Mouse (Mus musculus): ENCODE measurements around the gene Slc2a9. TPM values are rescaled to one million over a fixed set of nuclear protein-coding genes. Genes with fewer than 3 reads are reported as not detected.

The Slc2a9 gene
- total RNA-seq, 4 experiments from 2014 or later: 1.9 to 5.3 (median 4.3) TPM

DNA sequence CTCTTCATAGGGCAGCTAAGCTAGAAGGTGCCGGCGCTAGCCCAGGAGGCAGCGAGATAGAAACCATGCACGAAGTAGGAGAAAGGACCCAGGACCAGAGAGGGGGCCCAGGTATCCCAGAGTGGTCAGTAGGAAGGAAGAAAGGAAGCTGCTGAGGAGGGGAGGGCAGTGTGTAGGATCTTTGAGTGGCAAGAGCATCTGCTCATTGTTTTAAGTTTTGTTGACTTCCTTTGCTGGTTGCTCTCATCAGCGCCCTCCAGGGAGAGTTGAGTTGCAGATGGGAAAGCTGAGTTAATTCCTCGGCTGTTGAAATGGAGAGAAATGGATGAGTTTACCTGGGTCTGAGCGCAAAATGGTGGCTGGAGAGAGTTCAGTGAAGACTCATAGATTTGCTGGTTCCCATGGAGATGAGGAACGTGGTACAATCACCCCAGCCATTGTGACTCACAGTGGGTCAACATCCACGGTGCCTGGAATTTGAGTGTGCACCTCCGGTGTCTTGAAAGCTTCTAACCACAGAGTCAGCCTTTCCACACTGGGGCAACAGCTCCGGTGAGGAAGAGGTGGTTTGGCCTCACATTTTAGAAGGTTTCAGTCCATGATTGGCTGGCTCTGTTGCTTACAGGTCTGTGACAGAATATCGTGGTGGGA, 201.1 kb downstream of the Slc2a9 start:
- no peak for DNase-seq (ENCODE audit: low spot score in 2 of 2)

Other genes with a start within 250 kb of the Slc2a9 start
- gene Tmem128, start 243.0 kb downstream of the Slc2a9 start, total RNA-seq (2022): 10 to 100 TPM; 29.0 to 34.0 (median 30.1) TPM
- gene Otop1, start 227.2 kb downstream of the Slc2a9 start, total RNA-seq (2022): not detected
- 10 to 100 TPM; 11.7 to 14.1 (median 12.9) TPM for gene Drd5, start 183.8 kb downstream of the Slc2a9 start, total RNA-seq (2022)
- gene Wdr1, start 60.1 kb upstream of the Slc2a9 start, total RNA-seq (2022): 100 to 1,000 TPM; 214 to 223 (median 220) TPM
- gene Zfp518b, start 181.7 kb upstream of the Slc2a9 start, total RNA-seq (2022): 10 to 100 TPM; 11.0 to 12.2 (median 11.9) TPM